Mouse (Mus musculus) kidney, adult 2 months (tissue): Measurements from ENCODE around the gene Dnm2. TPM values are rescaled to one million over a fixed set of nuclear protein-coding genes. Genes with fewer than 3 reads are reported as not detected.

Experiments used
- DNase-seq: peaks from one replicate; pipeline ENCODE4 v3.0.0; 2021
- H3K27ac ChIP-seq: fragments of 200-500 bp; 2 replicates; pipeline ENCODE4 v1.5.1; 2012; ENCODE audit warnings: low read depth, low read length, control low read depth, inconsistent platforms; ENCODE audit not compliant: insufficient read depth
- H3K27me3 ChIP-seq: fragments of 200-500 bp; replicated peaks from 2 replicates; pipeline ENCODE4 v1.6.1; 2012; ENCODE audit warnings: mild to moderate bottlenecking, moderate library complexity, low read length, inconsistent platforms; ENCODE audit not compliant: control insufficient read depth, insufficient read depth
- H3K36me3 ChIP-seq: fragments of 200-500 bp; 2 replicates; pipeline ENCODE4 v1.6.1; 2012; ENCODE audit warnings: mild to moderate bottlenecking, moderate library complexity, low read length, inconsistent platforms; ENCODE audit not compliant: control insufficient read depth, insufficient read depth
- H3K4me1 ChIP-seq: fragments of 200-500 bp; 2 replicates; pipeline ENCODE4 v1.6.1; 2011; ENCODE audit warnings: low read length; ENCODE audit not compliant: control insufficient read depth, insufficient read depth
- H3K4me3 ChIP-seq: fragments of 200-500 bp; 2 replicates; pipeline ENCODE4 v1.5.1; 2011; ENCODE audit warnings: mild to moderate bottlenecking, low read depth, low read length, control low read depth; ENCODE audit not compliant: insufficient read depth
- CTCF ChIP-seq: fragments of 200-500 bp; conservative IDR thresholded peaks from 2 replicates; pipeline ENCODE4 v1.5.1; 2011; ENCODE audit warnings: low read depth, mild to moderate bottlenecking, control low read depth, low read length, moderate library complexity, mixed read lengths; ENCODE audit not compliant: insufficient read depth, insufficient read length
- POLR2A ChIP-seq: fragments of 200-500 bp; IDR thresholded peaks from one replicate; pipeline ENCODE4 v1.6.1; 2011; ENCODE audit warnings: low read depth, low read length, control low read depth
- WGBS: fragments of 180-500 bp; shearing (Covaris S2); methylation state at CpG from one replicate; pipeline ENCODE4 v1.1.7; 2018; 5-methylcytosine and 5-hydroxymethylcytosine counted together
- polyA plus RNA-seq: library from polyadenylated mRNA; depleted of rRNA; stranded (reverse); fragments of >200 nt; gene quantifications from 2 replicates; pipeline ENCODE4 v1.2.3, GENCODE M21; 2012

Dnm2 gene
- polyA plus RNA-seq, 1 experiment = 101 TPM

DNA sequence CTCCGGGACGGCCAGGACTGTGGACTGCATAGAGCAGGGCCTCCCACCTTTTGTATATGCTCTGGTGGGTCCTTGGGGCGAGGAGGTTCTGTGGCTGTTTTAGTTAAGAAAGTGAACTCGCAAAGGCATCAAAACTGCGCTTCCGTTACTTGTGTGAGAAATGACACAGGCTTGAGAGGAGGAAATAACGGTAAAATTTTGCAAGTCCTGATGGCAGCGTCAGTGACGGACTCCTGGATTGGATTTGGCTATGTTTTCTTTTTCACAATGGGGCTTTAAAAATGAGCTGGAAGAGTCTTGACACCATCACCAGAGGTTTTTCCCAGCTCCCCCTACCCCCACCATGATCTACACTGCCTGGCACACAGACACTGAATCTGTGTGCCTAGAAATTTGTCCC, 23.7 kb upstream of the Dnm2 start:
- H3K27ac ChIP-seq = no peak overlapping the region
- WGBS = 95% methylated on average over 9 of the region's 9 CpGs
- no peaks in the 10 kb centered on the region for H3K27me3 ChIP-seq
- H3K4me3 ChIP-seq = no peak overlapping the region
- no peak for DNase-seq
- H3K4me1 ChIP-seq = no peaks in the 10 kb centered on the region
- H3K36me3 ChIP-seq = no peaks in the 10 kb centered on the region; the same call in 1 of the 2 replicates
- TF ChIP-seq POLR2A (no peak), CTCF (no peak)

DNA sequence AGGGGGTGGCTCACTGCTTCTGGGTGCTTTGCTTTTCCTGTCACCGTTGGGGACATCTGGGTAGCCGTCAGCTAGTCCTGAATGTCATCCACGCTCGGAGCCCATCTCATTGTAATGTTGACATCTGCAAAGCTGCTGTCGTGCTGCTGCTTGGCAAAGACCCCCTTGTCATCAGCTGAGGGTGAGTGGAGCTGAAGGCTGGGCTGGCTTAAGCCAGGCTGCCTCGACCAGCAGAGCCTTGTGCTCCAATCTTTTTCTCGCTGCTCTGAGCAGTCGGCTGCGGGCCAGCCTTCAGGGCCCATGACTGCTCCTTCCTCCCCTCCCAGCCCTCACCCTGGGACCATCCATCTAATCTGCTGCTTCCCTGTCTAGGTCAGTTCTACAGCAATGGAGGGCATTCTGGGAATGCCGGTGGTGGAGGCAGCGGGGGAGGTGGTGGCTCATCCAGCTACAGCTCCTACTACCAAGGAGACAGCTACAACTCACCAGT, 21.9 kb upstream of the Dnm2 start:
- TF ChIP-seq CTCF (no peak), POLR2A (no peak)
- no peak overlapping the region for H3K27ac ChIP-seq
- no peak for DNase-seq
- 88% methylated on average over 11 of the region's 11 CpGs for WGBS
- no peaks in the 10 kb centered on the region for H3K27me3 ChIP-seq
- H3K36me3 ChIP-seq = no peaks in the 10 kb centered on the region
- no peak overlapping the region for H3K4me3 ChIP-seq
- peaks cover 2% of the 10 kb centered on the region; the same call in 1 of the 2 replicates for H3K4me1 ChIP-seq

DNA sequence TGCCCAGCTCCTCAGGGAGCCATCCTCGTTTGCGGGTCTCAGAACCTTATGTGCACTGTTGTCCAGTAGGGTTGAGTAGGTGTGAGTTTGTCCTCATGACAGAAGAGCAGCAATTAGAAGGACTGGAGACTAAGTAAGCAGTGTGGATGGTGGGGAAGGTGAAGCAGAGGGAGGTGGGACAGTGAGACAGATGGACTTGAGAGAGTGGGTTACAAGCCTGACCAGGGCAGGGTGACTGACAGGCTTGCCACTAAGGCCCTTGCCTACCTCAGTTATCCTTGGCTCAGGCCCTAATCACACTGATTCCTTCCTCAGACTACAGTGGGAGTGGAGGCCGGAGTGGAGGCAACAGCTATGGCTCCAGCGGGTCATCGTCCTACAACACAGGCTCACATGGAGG, 21.0 kb upstream of the Dnm2 start:
- Histone ChIP-seq H3K4me3 (no peak overlapping the region), H3K27ac (no peak overlapping the region), H3K36me3 (no peaks in the 10 kb centered on the region), H3K27me3 (no peaks in the 10 kb centered on the region), H3K4me1 (peaks cover 2% of the 10 kb centered on the region; the same call in 1 of the 2 replicates)
- TF ChIP-seq CTCF = no peak
- TF ChIP-seq POLR2A = no peak
- 83% methylated on average over 5 of the region's 5 CpGs for WGBS
- no peak for DNase-seq

DNA sequence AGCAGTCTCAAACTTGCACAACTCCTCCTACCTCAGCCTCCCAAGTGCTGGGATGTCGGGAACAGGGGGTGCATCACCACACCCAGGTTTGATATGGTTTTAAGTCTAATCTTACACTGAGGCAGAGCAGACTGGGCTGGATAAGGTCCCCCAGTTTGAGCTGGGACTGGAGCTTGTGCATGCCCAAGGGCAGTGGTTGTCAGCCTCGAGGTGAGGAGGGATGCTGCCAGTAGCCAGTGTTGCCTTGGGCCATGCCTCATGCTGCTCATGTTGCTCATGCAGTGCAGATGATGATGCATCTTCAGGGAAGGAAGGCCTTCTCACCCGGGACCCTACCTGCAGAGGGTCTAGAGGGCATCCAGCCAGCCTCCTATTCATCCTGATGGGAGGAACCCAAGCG, 19.2 kb upstream of the Dnm2 start:
- Histone ChIP-seq H3K27ac (no peak overlapping the region), H3K27me3 (no peaks in the 10 kb centered on the region), H3K4me1 (peaks cover 2% of the 10 kb centered on the region; the same call in 1 of the 2 replicates), H3K36me3 (no peaks in the 10 kb centered on the region), H3K4me3 (no peak overlapping the region)
- no peak for TF ChIP-seq POLR2A
- TF ChIP-seq CTCF = no peak
- no peak for DNase-seq
- 74% methylated on average over 4 of the region's 4 CpGs for WGBS

DNA sequence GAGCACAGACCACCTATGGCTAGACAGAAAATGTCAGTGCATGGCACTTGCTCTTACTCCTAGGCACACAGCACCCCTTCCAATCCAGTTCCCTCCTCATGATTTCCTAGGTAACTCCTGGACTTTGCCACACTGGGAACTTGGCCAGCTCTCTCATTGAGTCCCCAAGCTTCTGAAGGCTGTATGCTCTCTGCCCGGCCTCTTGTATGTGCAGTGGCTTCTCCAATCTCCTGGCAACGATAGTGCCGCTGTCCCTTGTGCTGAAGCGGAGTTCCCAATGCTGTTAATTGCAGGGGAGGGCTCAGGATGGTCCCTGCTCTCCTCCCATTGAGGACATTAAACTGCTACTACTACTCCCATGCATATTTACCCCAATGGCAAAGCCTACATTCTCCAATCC, 16.8 kb upstream of the Dnm2 start:
- no peak overlapping the region for H3K4me3 ChIP-seq
- no peak overlapping the region for H3K27ac ChIP-seq
- peaks cover 8% of the 10 kb centered on the region; the same call in 1 of the 2 replicates for H3K4me1 ChIP-seq
- H3K27me3 ChIP-seq = no peaks in the 10 kb centered on the region
- no peaks in the 10 kb centered on the region for H3K36me3 ChIP-seq
- TF ChIP-seq CTCF = no peak
- TF ChIP-seq POLR2A = no peak
- 10% methylated on average over 4 of the region's 4 CpGs for WGBS
- peak; percentile 93 for DNase-seq

DNA sequence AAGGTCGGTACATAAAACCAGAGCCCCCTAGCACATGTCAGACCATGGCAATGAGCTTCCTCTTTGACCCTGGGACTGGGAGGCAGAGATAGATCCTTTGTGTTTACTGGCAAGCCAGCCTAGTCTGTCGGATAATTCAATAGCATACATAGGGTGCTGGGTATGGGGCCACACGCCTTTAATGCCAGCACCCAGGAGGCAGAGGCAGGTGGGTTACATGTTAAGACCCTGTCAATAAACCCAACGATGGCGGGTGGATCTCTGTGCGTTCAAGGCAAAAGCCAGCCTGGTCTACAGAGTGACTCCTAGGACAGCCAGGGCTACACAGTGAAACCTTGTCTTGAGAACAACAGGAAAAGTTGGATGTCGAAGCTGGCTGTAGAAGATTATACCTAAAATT, 16.1 kb upstream of the Dnm2 start:
- TF ChIP-seq CTCF (no peak), POLR2A (no peak)
- Histone ChIP-seq H3K4me1 (peaks cover 8% of the 10 kb centered on the region; the same call in 1 of the 2 replicates), H3K27me3 (no peaks in the 10 kb centered on the region), H3K4me3 (no peak overlapping the region), H3K27ac (no peak overlapping the region), H3K36me3 (no peaks in the 10 kb centered on the region)
- DNase-seq = no peak
- 68% methylated on average over 7 of the region's 7 CpGs for WGBS

DNA sequence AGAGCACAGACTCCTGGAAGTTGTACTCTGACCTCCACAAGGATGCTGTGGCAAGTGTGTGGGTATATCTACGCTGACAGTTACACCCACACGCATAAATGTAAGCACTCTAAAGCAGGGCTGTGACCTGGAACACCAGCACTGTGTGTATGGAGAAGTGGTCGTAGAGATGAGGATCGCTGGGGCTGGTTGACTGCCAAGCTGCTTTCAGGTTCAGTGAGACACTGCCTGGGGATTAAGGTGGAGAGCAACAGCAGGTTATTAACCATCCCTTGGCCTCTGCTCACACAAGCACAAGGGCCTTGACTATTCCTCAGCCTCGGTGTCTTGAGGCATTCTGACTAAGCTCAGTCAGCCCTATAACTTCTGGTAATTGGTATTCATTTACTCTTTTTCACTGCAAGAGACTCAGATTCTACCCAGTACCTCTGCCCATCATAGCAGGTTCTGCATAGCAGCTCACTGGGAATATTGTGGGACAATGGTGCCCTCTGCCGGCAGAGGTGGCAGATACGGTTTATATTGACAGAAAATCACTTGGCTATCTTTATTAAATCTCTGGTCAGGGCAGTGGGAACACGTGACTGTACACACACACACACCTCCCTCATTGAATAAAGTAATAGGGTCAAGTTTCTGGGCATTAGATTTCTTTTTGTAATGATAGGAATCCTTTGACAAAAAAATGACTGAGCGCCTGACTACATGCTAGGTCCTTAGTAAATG, 15.0 kb upstream of the Dnm2 start:
- Histone ChIP-seq H3K27ac (no peak overlapping the region), H3K4me1 (peaks cover 8% of the 10 kb centered on the region; the same call in 1 of the 2 replicates), H3K36me3 (no peaks in the 10 kb centered on the region), H3K27me3 (no peaks in the 10 kb centered on the region), H3K4me3 (no peak overlapping the region)
- DNase-seq = peak; percentile 89
- TF ChIP-seq POLR2A = no peak
- TF ChIP-seq CTCF = peak; percentile 91
- 24% methylated on average over 9 of the region's 9 CpGs for WGBS
